Mouse (Mus musculus) testis, postnatal 14 days (tissue): ENCODE measurements around the gene Aim2.
"Not testable (repeated sequence)": the region's sequence is repeated elsewhere in the genome, so short reads cannot be mapped to it uniquely, and the experiment has no call there.

Experiments used
- DNase-seq: peaks from one replicate; pipeline ENCODE4 v3.0.0; 2021; ENCODE audit warnings: low spot score

Aim2 gene

DNA sequence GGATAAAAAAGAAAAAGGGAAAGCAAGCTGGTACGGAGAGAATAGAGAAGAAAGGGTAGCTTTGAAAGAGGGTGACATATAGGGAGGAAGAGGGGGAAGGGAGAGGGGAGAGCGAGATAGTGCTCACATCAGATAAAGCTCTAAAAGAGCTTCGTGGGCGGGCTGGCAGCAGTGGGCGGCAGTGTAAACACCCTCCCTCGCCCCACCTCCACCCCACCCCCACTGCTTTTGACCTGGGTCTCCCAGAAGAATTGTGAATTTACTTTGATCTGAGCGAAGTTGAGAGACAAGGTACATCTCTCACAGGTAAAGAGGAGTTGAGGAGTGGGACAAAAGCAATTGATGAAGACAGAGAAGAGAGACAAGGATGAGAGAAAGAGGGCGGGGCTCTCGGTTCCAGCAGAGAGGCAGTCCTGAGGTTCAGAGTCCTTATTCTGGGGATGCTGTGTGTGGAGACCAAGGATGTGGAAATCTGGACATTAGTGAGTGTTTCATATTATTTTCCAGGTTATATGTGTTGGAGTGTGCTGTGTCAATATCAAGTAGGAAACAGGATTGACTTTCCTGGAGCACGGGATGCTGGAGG, at the start of gene Aim2:
Aim2 (plus strand) TSS at position 508 of the 586 bp plus-strand sequence.
- DNase-seq: no peak

DNA sequence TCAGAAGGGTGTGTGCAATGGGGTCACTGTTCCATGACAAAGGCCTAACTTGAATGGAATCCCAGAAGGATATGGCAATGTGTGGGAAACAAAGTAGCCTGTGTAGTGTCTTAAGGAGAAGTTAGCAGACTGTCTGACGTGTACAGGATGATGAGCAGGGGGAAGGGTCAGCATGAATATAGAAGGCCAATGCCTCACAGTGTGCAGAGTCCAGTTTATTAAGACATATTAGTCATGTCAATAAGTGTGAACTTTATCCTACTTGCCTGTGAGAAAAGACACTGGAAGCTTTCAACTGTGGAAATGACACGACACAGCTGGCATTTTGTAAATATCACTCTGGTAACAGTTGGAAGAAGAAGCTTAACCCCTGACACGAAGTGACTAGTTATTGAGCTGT, 47.9 kb upstream of the Aim2 start:
- DNase-seq: not testable (repeated sequence)

DNA sequence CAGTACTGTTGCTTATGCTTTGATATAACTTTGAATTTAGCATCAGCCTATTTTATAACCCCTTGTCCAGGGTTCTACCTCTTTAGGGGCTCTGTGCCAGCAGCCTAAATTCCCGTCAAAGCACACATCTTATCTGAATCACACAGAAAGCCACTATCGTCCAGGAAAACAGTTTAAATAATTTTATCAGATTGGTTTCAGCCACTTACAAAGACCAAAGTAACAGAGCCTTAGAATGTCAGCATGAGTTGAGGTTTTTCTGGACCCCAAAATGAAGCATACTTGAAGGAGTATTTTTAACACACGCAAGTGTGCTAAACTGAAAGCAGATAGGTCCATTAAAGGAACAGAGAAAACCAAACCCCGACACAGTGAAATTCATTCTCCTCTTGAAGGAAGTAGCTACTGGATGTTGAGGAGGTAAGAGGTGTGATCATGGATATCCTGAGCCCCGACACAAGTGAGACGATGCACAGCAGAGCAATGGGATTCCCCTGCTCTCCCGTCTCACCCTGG, 37.1 kb upstream of the Aim2 start:
- not testable (repeated sequence) for DNase-seq

DNA sequence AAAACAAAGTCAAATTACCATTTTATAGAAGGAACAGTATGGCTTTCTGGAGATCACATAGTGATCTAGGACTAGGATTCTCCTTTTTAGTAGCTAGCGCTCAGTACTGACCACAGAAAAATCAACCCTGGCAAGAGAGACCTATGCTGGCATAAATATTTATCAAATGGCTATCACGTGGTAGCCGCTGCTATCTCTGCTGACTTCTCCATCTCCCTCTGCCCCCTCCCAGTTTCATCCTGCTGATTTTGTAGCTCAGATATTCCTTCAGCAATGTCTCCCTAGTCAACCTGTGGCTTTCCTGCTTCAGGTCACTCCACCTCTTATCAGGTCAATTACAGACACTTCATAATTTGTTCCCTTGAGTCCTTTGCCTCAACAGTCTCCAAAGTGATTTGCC, 35.0 kb upstream of the Aim2 start:
- DNase-seq: no peak

DNA sequence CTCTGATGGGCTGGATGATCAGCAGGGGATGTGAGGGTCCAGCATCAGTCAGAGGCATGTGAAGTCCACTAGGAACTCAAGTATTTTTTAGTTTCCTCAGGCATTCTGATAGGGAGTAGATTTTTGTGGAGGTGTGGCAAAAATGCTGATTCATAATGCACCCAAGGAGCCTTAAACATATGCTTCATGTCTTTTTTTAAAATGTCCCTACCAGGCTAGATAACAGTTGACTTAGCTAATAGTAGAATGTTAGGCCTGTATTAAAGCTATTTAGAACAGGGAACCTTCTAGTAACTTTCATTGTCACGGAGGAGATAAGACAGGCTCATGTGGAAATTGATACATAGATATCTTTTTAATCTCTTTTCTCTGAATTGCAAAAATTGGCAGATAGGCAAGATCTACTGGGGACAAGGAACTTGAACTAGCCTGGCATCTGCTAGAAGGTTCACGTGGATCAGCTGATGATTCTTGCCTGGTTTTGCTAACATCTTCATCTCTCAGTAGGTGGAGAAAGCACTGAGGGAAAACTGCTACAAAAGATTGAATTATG, 32.7 kb upstream of the Aim2 start:
- no peak for DNase-seq

DNA sequence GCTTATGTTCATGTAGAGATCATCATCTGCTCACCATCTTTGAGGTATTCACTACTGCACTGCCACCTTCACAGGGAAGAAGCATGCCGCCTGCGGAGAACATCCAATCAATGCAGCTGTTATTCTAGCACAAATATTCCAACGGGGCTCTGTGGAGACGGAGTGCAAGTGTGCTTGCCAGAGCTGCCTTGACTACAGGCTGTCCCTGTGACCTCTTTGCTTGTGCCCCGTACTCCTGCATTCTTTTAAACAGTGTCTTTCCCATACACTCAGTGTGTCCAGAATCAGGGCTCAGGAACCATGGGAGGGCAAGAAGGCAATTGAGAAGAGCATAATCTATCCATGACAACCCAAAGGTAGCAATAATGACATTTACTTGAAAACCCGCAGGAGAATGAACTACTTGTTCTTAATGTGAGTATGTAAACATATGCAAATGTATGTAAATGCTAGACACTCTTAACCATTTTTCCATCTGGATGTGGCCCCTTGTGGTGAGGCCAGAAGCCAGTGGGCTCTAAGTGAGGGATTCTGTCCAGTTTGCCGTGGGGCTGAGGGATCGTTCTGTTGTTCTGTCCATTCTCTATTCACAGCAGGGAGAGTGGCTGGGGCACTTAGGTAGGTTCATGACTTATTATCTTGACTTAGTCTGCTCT, 29.0 kb upstream of the Aim2 start:
- DNase-seq: no peak

DNA sequence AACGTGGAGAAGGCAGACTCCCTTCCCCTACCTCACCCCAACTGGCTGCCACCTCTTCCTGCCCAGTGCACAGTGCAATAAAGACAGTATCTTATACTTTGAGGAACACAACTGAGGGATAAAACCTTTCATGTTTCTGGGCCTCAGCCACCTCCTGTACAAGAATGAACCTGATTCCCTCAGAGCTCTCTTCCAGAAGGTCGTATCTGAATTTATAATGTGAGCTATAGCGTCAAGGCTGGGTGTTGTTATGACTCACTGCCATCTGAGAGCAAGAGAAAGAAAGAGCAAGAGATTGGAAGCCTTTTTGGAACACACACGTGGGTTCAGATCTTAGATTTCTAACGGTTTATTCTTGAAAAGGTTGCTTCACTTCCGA, 28.4 kb upstream of the Aim2 start:
- no peak for DNase-seq

DNA sequence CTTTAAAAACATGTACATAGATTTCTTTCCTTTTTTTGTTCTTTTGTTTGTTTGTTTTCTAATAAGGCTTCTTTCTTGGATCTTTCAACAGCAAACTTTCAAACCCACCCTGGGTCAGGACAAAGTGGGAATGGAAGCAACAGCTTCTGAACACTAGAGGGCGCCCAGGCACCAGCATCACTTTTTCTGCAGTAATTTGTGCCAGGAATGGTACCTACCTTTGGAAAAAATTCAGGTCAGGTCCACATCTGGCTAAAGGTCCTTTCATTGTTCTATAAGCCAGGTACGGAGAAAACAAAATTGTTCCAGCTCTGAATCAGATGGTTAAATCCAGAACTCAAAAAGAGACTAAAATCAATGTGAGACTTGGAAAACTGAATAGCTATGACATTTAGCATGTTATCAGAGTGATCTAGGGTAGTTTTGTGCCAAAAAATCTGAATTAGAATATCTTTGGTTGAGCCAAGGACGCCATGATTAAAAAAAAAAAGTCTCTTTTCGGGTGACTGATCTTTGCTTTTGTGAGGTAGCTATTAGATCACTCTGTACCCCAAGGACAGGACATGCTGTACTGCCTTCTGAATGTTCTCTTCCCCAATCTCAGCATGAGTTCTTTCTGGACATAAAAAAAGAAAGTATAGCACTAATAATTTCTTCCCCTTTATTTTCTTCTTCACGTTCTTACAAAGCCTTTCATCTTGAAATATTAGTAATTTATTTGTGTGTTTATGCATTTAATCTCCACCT, 26.7 kb upstream of the Aim2 start:
- DNase-seq: no peak

DNA sequence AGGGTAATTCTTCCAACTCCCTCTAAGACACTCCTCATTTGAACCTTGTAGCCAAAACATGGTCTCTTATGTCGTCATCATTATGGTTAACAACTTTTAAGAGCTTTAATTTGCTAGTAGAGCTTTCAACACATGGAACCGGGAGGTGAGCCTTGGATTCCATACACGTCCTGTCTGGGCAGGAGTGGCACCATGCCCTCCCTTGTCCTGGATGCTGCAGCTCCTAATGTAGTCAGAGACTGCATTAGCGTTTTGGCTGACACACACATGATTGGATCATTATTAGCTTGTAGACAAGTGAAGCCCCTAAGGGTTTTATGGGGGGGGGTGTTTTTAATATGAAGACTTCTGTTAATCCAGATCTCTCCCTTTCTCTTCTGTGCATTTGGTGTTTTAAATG, 25.7 kb upstream of the Aim2 start:
- no peak for DNase-seq

DNA sequence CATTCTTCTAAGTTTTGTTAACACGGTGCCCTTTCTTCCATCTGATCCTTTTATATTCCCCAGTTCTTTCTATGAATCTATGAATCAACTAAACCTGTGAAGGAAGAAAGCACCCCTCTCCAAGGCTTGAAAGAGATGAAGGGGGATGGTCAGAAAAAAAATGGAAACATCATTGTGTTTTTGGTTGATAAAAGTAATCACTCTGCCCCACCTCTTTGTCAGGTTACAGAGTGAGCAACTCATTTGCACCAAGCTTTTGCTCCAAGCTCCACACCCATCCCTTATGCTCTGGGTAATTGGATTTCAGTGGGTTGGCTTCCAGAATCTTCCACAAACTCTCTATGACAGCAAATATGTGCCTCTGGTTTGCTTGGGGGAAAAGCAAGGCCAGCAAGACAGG, 25.3 kb upstream of the Aim2 start:
- DNase-seq: no peak

DNA sequence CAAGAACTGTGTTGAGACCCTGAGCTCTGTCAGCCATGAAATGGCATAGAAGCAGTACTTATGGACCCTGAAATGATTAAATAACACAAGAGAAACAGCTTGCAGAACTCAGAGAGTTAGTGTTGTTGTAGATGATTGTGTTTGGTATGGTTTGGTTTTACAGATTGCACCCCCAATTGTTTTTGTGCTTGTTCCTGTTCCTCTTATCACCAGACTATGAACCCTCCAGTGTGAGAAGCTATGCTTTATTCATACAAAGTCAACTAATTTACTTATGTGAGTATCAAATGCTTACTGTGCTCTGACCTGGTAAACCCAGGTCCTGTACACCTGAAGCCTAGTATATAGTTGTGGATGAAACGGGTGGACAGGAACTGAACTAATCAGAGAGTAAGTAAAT, 24.1 kb upstream of the Aim2 start:
- DNase-seq: no peak

DNA sequence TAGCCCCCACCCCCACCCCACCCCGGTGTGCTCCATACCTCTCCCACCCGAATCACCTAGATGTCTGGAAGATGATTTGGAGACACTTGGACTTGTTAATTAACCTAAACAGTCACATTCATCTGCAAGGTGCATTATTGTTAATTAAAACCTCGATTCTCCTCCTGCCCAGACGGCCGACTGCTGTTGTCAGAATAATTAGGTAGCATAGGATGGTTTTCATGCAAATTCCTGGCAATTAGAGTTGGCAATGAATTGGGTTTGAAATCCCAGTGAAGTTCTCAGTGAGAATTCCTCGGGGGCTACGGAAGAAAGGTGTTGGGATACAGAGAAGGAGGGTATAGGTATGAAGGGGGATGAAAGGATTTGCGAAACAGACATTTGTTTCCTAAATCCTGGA, 22.2 kb upstream of the Aim2 start:
- DNase-seq: no peak

DNA sequence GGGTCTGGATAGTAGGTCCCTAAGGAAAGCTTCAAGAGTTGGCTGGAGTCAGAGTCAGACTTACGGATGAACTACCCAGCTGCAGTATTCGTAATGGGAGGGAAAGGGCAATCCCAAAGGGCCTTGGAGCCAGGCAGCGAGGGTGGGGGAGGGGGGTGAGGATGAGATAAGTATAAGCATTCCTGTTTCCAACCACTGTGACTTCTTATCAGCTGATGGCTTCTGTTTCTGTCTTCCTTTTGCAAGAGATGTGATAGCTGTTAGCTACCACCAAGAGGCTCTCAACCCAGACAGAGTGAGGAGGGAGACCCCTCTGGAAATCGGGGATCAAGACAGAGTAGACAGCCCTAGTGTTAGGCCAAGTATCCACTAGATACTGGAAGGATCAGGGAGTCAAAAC, 21.5 kb upstream of the Aim2 start:
- DNase-seq: no peak

DNA sequence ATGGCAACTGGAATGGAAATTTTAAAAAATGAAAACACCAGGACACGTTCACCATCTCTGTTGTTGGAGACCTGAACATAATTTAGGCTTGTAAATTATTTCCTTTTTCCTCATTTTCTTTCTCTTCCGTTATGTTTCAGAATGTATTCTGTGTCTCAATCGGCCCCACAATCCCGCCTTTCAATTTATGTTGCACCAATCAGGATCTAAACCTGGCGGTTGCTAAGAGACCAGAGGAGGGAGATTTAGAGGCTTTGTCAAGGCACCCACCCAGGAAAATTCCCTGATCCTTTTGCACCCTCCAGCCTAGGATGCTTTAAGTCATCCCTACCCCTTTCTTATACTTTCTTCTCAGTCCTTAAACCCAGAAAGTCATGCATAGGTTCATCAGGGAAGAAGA, 20.9 kb upstream of the Aim2 start:
- DNase-seq: no peak

DNA sequence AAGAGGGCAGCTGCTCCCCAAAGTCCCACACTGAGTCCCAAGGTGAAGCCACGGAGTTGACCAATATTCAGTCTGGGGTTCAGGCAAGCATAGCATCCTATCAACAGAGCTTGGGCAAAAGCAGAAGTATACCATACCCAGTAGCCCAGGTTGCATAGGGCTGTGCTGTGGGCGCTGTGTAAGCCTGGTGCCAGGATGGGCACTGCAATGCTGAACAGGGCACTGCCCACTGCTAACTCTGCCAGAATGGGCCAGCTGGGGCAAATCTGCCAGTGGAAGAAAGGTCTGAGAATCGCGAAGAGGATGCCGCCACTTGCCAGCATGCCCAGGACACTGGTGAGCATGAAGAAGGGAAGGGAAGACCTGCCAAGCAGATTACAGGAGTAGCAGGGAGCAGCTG, 18.3 kb upstream of the Aim2 start:
- DNase-seq: no peak

DNA sequence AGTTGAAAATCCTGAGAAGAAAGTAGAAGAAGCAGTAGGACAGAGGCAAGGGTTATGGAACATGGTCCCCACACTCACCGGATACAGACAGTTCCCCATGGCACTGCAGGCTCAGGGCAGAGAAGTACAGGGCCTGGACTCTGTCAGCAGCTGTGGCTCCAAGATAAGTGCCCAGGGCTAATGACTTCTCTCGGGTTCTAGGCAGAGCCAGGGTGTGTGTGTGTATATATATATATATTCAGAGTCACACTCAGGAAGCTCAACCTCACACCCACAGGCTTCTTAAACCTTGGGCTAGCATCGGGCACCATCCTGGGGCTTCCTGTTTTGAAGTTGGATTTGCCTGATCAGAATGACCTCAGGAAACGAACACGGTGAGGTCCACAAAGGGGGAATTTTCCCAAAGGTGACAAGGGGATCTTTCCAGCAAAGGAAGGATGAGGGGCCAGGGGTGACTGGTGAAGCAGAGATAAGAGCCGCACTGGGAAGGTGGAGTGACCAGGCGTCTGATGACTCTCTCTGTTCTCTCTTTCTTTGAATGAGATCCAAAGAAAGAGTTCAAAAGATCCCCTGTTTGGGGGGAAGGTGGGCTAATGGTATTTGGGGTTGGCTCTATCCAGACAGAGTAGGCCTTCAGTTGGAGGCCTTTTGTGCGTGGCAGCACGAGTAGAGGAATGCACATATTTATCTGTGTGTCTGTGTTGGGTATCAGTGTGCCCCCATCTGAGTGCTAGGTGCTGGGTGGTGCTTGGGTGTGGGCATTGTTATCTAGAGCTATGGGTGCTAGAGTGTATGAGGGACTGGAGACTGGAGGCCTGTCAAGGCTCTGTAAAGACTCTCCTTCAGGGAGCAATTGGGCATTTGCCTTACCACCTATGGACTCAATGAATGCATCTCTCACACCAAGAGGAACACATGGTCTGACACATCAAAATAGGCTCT, 17.1 kb upstream of the Aim2 start, which contains the start of gene Ackr1:
Ackr1 (minus strand) TSS at position 439 of the 942 bp plus-strand sequence.
- DNase-seq: no peak

DNA sequence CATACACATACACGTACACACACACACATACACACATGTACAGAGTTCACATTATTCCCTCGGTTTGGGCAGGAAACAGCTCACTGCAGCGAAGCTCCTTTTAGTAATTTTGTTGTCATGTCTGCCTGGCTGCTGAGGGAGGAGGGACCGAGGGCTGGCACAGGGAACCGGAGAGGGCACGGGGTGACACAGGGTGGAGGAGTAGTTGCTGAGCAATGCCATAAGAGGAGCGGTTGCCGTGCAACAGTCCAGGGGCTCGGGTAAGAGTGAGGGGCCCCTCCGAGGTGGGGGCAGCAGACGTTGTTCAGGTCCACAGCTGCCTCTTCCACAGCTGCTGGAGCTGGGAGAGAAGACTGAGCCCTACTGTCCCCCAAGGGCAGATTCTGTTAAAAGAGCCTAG, 14.8 kb upstream of the Aim2 start:
- no peak for DNase-seq

DNA sequence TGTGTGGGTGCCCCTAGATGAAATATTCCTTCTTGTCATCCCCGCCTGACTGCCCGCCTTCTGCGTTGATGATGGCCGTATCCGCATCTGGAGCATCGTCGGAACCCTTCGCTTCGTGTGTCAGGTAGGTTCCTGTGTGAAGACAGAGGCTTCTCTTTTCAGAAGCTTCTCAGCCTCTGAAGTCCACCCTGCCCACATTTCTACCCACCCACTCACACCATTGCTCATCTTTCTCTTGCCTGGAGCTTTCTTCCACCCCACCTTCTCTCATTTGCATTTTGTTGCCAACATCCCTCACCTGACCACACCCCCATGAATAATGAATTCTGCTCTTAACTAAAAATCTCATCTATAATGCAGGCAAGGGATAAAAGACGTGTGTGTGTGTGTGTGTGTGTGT, 13.7 kb upstream of the Aim2 start:
- DNase-seq: no peak

DNA sequence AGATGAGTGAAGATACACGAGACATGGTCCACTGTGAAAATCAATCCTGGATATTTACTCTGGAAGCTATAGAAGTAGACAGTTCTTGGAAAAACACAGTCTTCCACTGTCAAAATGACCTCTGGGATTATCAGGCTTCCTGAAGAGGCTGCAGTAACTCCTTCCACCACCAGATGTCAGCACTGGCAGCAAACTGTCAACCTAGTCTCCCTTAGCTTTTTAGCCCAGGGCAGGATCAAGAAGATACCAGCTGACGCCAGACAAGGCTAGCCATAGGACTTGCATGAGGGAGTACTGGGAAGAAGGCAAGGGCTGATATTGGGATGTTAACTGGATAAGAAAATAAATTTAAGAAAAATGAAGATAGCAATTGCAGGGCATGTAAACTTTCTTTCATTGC, 11.1 kb upstream of the Aim2 start:
- DNase-seq: no peak

DNA sequence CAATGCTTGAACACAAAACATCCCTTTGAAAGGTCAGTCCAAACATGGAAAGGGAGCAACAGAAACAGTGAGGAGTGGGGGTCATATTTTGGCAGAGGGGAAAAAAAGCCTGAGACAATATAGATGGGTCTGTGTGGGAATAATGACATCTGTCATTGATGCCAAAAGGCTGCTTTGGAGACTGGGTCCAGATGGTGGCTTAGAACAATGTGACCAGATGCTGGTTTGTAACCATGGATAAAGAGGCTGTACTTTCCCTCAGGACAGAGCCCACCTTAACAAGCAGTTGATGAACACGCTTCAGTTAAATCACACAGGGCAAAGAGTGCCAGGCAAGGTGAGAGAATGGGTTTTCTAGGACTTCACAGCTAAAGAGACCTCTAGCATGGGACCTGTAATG, 8.3 kb upstream of the Aim2 start:
- DNase-seq: no peak

DNA sequence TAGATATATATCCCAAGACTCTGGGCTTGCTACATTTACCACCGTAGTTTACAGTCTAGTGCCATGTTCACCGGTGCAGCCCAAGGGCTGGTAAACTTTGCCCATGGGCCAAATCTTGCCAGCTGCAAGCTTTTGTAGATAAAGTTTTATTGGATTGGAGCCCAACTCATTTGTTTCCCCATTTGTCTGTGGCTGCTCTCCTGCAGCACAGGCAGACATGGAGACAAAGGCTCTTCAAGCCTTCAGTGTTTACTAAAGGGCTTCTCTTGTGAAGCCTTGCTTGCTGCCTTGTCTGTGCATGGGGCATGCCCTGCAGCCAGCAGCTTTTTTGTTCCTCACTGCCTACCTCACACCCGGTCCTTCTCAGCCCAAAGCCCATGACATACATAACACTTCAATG, 6.7 kb upstream of the Aim2 start:
- DNase-seq: no peak

DNA sequence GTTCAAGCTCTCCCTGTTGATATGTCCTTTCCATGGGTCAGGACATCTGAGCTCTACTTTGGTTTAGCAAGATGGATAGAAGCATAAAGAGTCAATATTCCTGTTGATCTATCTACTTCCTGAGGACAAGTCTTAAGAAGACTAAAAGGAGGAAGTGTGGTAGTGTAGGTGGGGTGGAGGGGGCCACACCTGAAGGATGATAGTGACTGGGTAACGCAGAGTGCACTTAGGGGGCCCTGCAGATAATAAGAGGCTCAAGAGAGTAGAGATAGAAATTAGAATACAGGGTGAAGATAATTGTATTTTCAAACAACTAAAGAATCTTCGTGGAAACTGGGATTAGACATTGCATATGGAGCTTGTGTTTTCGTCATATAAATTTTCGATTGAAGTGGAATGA, 5.6 kb upstream of the Aim2 start:
- DNase-seq: no peak
